8 mouse cellular contexts compared by ENCODE assay signal in the genomic region with DNA sequence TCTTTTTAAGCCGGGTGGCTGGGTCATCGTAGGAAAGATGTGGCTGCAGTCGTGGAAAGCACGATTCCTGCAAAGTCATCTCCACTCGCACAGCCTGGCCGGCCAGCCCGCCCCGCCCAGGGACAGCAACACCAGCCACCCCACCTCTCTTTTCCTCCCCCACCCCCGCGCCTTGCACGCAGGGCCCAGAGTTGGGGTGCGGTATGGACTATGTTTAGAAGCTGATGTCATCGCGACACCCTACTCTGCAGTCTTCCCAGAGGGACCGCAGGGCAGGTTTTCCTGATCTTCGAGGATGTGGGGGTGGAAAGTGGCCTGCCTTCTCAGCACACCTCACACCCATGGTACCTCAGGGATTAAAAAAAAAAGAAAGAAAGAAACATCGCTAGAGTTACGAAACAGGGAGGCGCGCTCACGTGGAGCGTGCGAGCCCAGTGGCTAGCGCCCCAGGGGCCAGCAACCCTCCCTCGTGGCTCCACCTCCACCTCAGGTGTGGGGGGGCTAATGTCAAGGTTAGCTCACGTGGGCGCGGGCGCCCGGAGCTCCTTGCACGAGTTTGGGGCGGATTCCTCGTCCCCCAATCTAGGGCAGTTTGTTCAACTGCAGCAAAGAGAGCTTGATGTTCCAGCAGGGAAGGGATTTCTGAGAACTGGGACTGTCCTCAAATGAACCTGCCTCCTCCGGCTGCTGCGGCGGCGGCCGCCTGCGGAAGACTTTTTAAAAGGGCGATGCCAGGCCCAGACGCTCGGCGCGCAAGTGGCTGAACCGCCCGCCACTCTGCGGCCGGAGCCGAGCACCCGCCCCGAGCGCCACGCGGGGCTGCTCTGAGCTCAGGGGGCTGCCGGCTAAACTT. TPM values are rescaled to one million over a fixed set of nuclear protein-coding genes. Genes with fewer than 3 reads are reported as not detected.
DNase-seq lines count a peak whose midpoint lies in the region; ATAC-seq and TF ChIP-seq lines count a peak whose summit lies in the region.

No protein-coding gene starts in this region.

- peak overlapping the region; percentile 44 for H3K4me3 ChIP-seq in embryonic facial prominence, embryonic 12.5 days
- H3K4me3 ChIP-seq in limb, embryonic 12.5 days (replicated peaks), result peak overlapping the region; percentile 40
- peak overlapping the region; percentile 44 for H3K4me3 ChIP-seq in midbrain, embryonic 13.5 days (replicated peaks)
- peak overlapping the region; percentile 60 for H3K4me3 ChIP-seq in small intestine, adult 2 months (ENCODE audit: low read depth, low read length)

- peak; percentile 23; the same call in 1 of the 2 replicates for ATAC-seq in embryonic facial prominence, embryonic 12.5 days (ENCODE audit: insufficient number of reproducible peaks, insufficient read depth, low FRiP score, low TSS enrichment)
- ATAC-seq in limb, embryonic 12.5 days (ENCODE audit: insufficient number of reproducible peaks, insufficient read depth, low FRiP score, low TSS enrichment, low read depth), result peak; percentile 2; the same call in 1 of the 2 replicates
- ATAC-seq in midbrain, embryonic 13.5 days, result peak; percentile 77

- H3K36me3 ChIP-seq in embryonic facial prominence, embryonic 12.5 days, result no peaks in the 10 kb centered on the region
- H3K36me3 ChIP-seq in limb, embryonic 12.5 days, result no peaks in the 10 kb centered on the region
- H3K36me3 ChIP-seq in midbrain, embryonic 13.5 days, result no peaks in the 10 kb centered on the region
- H3K36me3 ChIP-seq in small intestine, adult 2 months (ENCODE audit: control insufficient read depth, insufficient read depth, low read length), result no peaks in the 10 kb centered on the region

- H3K4me1 ChIP-seq in embryonic facial prominence, embryonic 12.5 days, result peaks cover 26% of the 10 kb centered on the region
- H3K4me1 ChIP-seq in limb, embryonic 12.5 days (replicated peaks), result peaks cover 40% of the 10 kb centered on the region
- peaks cover 43% of the 10 kb centered on the region for H3K4me1 ChIP-seq in midbrain, embryonic 13.5 days (replicated peaks)
- H3K4me1 ChIP-seq in small intestine, adult 2 months (ENCODE audit: control insufficient read depth, insufficient read depth, insufficient read length, low read length), result peaks cover 16% of the 10 kb centered on the region

- peak; percentile 37 for TF ChIP-seq POLR2A in small intestine, adult 2 months (IDR thresholded peaks at IDR 0.05; ENCODE audit: low read depth, low read length)

- H3K4me2 ChIP-seq in embryonic facial prominence, embryonic 12.5 days (replicated peaks), result peak overlapping the region; percentile 94
- H3K4me2 ChIP-seq in limb, embryonic 12.5 days, result peak overlapping the region; percentile 87
- H3K4me2 ChIP-seq in midbrain, embryonic 13.5 days (replicated peaks), result peak overlapping the region; percentile 94

- DNase-seq in layer of hippocampus, adult 11-12 months (ENCODE audit: low spot score), result peak; percentile 88
- no peak for DNase-seq in layer of hippocampus, adult 9-10 months (ENCODE audit: low spot score)
- DNase-seq in heart, adult 18-20 months, result peak; percentile 95 to 97
- DNase-seq in kidney, adult 18-20 months, result peak; percentile 97

- under 1% methylated on average over 55 of the region's 55 CpGs for WGBS in embryonic facial prominence, embryonic 12.5 days
- WGBS in limb, embryonic 12.5 days, result under 1% methylated on average over 55 of the region's 55 CpGs
- under 1% methylated on average over 55 of the region's 55 CpGs for WGBS in midbrain, embryonic 13.5 days
- under 1% methylated on average over 55 of the region's 55 CpGs for WGBS in small intestine, adult 2 months

- TF ChIP-seq CTCF in small intestine, adult 2 months (IDR thresholded peaks at IDR 0.05; ENCODE audit: extremely low read depth, insufficient read length, insufficient replicate concordance, low read depth, low read length), result 0 out of 2 replicates have a peak, but pooled peaks have one; percentile 4

- H3K27me3 ChIP-seq in embryonic facial prominence, embryonic 12.5 days, result peaks cover 46% of the 10 kb centered on the region
- peaks cover 65% of the 10 kb centered on the region for H3K27me3 ChIP-seq in limb, embryonic 12.5 days
- H3K27me3 ChIP-seq in midbrain, embryonic 13.5 days, result peaks cover 79% of the 10 kb centered on the region
- H3K27me3 ChIP-seq in small intestine, adult 2 months (ENCODE audit: control insufficient read depth, insufficient read depth, low read length), result no peaks in the 10 kb centered on the region

- H3K9me3 ChIP-seq in embryonic facial prominence, embryonic 12.5 days, result no peaks in the 10 kb centered on the region
- no peaks in the 10 kb centered on the region for H3K9me3 ChIP-seq in limb, embryonic 12.5 days
- no peaks in the 10 kb centered on the region for H3K9me3 ChIP-seq in midbrain, embryonic 13.5 days

- peak overlapping the region; percentile 47 for H3K9ac ChIP-seq in embryonic facial prominence, embryonic 12.5 days
- peak overlapping the region; percentile 48 for H3K9ac ChIP-seq in limb, embryonic 12.5 days (replicated peaks)
- H3K9ac ChIP-seq in midbrain, embryonic 13.5 days (replicated peaks), result peak overlapping the region; percentile 54

- H3K27ac ChIP-seq in embryonic facial prominence, embryonic 12.5 days, result no peak overlapping the region
- H3K27ac ChIP-seq in limb, embryonic 12.5 days, result no peak overlapping the region
- no peak overlapping the region for H3K27ac ChIP-seq in midbrain, embryonic 13.5 days
- peak overlapping the region; percentile 100 for H3K27ac ChIP-seq in small intestine, adult 2 months (ENCODE audit: insufficient read depth, low read depth, low read length)

RNA-seq across cellular contexts. Expression of a gene that starts 5.5 kb away (rescaled TPM):
- polyA plus RNA-seq in embryonic facial prominence, embryonic 12.5 days (2016; fragmentation: Nextera tagmentation; extraction: Ambion mirVana), result 2.6 and 2.8 TPM in 2 replicates
- total RNA-seq in heart, adult 18-20 months (2021), result 100 to 1,000 TPM in 1 of 2 experiments, 10 to 100 TPM in 1; 98.5 to 136 TPM
- polyA plus RNA-seq in limb, embryonic 12.5 days (2016; fragmentation: Nextera tagmentation; extraction: Ambion mirVana), result 2.2 and 2.7 TPM in 2 replicates
- 0.89 and 1.0 TPM in 2 replicates for polyA plus RNA-seq in midbrain, embryonic 13.5 days (2015; fragmentation: Nextera tagmentation; extraction: Ambion mirVana)
- polyA plus RNA-seq in small intestine, adult 2 months (2012; rRNA removed), result 9.6 and 16.2 TPM in 2 replicates

Comparison
In these comparisons a context has a peak if more than half of its experiments do, and no peak if none do; other contexts are left out.
1. ATAC-seq: peak in every context shown above with its lines; median percentile 77 in midbrain, embryonic 13.5 days; 23 in embryonic facial prominence, embryonic 12.5 days; 2 in limb, embryonic 12.5 days.